Mouse (Mus musculus): ENCODE measurements around the gene Iqck.

Iqck gene

GRCm38 (mm10) chr7:118911571-118911970 lies 56.0 kb downstream of the Iqck start:
- in situ Hi-C loops (cut with MboI, MseI), result no loop called here

GRCm38 (mm10) chr7:118912049-118912490 lies 56.5 kb downstream of the Iqck start:
- in situ Hi-C loops (cut with MboI, MseI), result no loop called here

GRCm38 (mm10) chr7:118914561-118915165 lies 59.1 kb downstream of the Iqck start:
- in situ Hi-C loops (cut with MboI, MseI), result no loop called here

DNA sequence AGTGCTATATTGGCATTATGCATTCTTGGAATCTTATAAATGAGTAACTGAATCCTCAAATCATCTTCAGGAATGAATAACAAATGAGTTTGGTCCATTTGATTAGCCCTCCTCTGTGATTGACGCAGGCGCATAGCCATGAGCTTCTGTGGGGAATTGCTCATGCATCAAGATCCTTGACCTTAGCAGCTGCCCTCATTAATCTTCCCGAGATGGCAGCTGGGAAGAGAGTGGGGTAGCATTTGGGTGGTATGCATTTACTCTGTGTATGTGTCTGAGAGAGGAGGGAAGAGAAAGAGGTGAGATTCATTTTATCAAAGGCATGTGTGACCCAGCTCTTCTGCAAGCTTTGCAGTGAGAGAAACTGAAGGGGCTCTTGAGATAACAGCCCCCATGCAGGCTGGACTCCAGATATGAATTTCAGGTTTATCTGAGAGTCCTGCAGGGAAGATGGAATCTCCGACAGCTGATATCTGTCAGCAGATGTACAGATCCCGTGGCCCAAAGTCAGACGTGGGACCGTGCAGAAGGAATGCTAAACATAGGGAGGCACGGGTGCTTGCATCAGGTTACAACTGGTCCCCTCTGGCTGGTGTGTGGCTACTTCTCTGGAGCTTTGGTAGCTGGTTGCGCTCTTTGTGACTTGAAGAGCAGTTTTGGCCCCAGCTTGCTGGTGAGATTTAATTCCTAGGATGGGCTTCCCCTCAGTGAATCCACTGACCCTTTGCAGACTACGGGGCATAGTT lies 63.9 kb downstream of the Iqck start:
- in situ Hi-C loops (cut with MboI, MseI), result no loop called here

DNA sequence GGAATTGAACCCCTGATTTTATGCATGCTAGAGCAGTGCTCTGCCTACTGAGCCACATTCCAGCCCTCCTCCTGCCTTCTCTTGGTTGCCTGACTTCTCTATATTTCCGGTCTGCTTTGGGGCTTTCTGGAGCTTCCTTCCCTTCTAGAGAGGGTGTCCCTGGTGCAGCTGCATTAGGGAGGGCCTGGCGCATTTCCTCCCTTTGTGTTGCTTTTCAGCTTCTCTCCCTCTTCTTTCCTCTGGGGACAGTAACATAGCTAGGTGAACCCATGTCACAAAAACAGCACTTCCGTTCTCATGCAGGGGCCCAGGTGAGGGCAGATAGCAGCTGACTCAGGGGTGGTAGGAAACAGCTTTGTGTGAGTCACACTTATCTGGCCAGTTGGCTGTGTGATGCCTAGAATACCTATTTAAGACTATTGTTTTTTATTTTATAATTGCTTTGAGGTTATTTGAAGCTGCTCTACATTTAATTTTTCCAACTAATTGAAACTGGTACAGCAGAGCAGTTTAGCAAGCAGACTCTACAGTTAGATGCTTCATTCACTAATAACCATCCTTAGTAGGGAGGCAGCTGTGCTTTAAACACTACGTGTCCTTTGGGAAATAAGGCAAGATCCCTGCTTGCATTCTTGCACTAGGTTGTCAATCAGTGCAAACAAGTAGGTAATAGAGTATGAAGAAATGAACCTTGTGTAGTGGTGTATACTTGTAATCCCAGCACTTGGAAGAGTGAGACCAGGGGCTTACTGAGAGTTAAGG lies 67.1 kb downstream of the Iqck start:
- in situ Hi-C loops (cut with MboI, MseI), result no loop called here

DNA sequence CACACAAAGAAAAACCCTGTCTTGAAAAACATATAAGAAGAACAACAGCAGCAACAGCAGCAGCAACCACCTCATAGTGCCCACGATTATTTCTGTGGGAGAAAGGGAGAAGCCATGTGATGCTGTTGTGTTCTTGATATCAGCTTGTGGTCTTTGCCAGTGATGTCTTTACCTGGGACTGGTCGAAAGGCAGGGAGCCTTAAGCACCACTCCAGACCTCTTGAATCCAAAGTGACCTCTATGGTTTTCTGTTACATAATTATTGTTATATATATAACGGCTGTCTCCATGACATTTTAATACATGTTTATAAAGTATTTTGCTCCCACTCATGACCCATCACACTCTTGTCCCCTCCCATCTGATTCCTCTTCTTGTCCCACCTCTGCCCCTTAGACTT lies 70.0 kb downstream of the Iqck start:
- in situ Hi-C loops (cut with MboI, MseI), result no loop called here

DNA sequence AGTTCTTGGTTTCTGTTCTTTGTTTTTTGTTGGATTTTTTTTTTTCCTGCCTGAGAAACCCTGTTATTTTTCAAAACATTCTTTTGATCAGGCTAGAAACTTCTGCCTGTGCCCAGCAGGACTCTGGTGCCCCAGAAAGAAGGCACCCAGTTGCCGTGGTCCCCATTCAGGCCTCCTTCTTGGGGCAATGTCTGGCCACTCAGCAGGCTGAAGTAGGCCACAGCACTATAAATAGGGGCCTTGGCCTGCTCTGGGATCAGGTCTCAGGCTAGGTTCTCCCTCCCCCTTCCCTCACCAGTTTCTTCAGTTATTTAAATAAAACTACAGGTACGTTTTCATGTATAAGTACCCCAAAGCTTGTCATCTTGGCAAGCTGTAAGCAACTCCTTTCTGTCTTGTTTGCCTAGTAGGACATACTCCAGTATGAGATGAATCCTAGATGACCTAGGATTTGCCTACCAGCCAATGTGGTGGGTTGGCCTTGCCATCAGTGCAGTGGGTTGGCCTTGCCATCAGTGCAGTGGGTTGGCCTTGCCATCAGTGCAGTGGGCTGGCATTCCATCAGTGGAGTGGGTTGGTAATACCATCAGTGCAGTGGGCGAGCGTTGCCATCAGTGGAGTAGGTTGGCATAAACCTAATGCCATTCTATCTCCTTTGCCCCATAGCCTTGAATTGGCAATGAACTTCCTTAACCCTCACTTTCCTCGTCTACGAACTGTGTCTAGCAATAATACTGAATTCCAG lies 71.1 kb downstream of the Iqck start:
- in situ Hi-C loops (cut with MboI, MseI), result no loop called here

- in situ Hi-C loops (cut with MboI, MseI), result no loop called here
Observed at GRCm38 (mm10) chr7:118927279-118927678, 71.7 kb downstream of the Iqck start.

- in situ Hi-C loops (cut with MboI, MseI), result no loop called here
Observed at GRCm38 (mm10) chr7:118928316-118928715, 72.8 kb downstream of the Iqck start.

DNA sequence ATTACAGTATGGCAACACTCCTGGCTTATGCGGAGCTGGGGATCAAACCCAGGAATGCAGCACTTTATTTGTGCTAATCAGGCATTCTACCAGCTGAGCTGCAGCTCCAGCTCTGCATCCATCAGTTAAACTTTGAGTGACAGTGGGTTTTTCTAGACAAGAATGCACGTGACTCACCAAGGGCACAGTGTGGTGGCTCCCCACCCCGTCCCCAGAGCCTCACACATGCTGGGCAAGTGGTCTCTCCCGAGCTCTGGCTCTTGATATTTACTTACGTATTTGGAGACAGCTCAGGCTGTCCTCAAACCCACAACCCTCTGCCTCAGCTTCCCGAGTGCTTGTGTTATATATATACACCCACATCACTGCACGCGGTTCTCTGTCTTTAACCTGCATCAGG lies 73.4 kb downstream of the Iqck start:
- in situ Hi-C loops (cut with MboI, MseI), result no loop called here

DNA sequence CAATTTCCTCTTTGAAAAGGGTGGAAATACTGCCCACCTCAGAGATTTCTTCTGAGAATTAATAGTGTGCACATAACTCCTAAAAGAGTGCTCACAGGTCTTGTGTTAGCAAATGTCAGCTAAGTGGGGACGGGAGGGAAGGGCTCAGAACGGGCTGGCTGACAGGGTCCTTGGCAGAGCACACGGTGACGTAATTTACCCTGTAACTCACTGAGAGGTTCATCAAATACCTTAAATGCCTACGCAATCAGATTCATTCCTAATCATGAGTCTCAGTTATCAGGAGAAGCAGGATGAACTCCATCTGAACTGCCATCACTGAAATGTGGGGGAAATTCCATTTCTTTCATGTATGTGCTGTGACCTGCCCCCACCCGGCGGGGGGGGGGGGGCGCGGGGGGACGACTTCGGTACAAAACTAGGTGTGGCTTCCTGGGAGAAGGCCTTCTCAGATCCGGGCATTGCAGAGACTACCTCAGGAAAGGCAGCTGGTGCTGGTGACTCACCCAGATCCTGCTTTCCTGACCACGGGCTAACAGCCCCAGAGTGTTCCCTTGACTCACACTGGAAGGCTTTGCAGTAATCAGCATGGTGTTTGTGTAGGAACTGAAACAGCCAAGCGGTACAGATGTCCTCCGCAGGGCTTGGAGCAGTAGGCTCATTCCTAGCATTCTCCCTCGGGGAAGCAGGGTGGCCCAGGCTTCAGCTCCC lies 74.2 kb downstream of the Iqck start:
- in situ Hi-C loops (cut with MboI, MseI), result no loop called here

DNA sequence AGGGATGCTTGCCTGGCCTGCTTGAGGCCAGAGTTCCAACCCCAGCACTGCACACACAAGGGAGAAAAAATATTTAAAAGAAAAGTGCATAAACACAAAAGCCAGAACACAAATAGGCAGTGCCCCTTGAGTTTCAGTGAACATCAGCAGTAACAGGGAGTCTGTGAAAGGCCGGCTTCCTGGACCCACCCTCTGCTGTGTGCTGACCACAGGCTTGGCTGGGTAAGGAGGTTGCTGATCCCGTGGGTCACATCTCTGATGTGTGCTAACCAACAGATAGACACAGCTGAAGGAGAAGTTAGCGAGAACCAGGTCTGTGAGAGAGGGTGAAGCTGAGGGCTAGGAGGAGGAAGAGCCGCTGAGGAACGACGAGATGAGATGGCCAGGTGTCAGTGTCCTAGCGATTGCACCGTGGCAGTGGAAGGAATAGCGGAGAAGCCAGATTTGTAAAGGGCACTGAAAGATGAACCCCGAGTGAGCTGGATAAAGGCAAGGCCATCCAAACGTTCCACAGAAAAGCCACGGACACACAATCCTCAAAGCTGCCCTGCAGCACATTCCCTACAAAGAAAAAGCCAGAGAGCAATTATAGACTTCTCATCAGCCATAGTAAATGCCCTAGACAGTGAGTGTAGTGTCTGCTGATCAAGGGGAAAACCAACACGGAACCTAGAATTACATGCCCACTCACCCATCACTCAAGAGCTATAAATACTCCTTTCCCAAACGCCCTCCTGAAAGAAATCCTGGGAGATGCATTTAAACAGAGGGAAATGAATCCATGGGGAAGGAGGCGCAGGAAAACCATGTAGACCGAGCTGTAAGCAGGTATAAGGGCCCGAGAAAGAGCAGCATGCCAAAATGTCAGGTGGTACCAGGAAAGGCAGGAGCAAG lies 76.2 kb downstream of the Iqck start:
- in situ Hi-C loops (cut with MboI, MseI), result no loop called here

DNA sequence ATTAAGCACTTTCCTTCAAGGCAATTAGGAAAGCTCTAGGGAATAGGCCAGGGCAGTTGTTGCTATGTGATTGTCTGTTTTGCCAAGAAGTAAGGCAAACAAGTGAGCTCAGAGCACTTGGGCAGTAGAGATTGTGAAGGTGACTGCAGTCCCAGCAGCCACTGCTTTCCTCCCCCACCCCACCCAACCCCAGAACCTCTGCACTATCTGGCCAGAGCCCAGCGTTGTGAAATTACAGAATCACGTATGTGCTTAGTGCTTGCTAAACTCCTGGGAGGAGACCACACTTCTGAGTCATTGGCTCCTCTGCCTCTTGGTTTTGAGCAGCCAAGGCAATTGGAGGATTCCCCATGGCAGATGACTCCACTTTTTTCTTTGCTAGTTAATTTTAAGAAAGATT lies 79.8 kb downstream of the Iqck start:
- in situ Hi-C loops (cut with MboI, MseI), result no loop called here

DNA sequence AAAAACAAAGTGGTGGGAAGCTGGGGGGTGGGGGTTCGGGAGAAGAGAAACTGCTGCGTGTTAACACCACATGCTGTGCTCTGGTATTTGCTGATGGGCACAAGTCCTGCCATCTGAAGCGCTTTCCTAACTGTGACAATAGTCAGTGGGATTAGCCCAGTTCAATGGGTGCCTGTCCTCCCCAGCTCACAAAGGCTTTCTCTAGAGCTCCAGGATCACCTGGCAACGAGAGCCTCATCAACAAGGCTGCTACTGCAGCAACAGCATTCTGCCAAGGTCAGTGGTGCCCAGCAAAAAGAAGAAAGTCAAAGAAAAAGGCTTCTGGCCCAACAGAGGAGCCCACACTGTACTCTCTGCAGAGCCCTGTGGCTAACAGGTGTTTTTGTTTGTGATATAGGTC lies 81.3 kb downstream of the Iqck start:
- in situ Hi-C loops (cut with MboI, MseI), result no loop called here

DNA sequence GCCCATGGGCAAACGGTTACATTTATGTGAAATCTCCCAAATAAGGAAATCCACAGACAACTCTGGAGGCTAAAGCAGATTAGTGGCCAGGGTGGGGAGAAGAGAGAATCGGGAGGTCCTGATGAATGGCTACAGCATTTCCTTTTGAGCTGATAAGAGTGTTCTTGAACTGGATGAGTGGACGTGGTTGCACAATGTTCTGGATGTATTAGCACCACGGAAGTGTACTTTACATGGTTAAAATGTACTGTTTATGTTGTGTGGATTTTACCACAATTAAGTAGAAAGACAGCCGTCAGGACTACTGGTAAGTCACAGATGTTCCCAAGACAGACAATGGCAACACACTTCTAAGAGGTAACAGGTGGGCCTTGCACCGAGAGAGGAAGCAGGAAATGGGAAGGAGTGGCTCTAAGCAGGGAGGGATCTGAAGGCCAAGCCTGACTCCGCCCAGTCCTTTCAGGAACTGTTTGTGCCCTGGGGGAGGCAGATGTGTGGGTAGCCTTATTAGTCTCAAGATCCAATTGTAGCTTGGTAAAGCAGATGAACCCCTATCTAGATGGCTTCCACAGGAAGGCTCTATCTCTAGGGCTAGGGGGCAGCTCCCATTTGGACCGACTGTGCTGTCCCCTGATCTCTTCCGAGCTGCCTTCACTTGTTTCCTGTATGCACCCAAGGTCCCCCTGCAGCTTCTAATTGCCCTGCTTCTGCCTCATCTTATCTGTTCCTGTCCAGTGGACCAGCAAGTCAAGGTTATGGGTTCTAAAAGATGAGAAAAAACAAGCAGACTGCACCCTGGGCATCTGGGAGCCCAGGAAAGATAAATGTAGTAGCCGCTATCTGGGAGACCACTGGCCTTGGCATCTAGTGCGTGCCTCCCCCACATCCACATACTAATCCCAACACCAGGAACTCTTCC lies 82.2 kb downstream of the Iqck start:
- in situ Hi-C loops (cut with MboI, MseI), result no loop called here

DNA sequence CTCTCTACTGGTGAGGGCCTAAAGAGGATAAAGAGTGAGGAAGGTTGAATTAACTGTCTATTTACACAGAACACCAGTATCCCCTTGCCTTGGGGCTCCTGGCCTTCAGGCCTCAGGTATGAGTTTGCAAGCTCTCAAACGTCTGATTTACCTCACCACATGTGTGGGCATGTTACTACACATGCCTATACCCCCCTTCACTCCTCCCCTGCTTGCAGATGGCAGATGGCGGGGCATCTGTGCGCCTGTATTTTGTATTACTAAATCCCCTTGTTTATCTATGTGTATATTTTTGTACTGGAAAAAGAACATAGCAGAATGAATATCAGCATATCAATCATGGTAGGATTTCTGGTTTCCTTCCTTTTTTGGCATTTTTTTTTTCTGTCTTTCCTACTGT lies 86.7 kb downstream of the Iqck start:
- in situ Hi-C loops (cut with MboI, MseI), result no loop called here

- in situ Hi-C loops (cut with MboI, MseI), result no loop called here
Observed at GRCm38 (mm10) chr7:118943170-118943569, 87.6 kb downstream of the Iqck start.

DNA sequence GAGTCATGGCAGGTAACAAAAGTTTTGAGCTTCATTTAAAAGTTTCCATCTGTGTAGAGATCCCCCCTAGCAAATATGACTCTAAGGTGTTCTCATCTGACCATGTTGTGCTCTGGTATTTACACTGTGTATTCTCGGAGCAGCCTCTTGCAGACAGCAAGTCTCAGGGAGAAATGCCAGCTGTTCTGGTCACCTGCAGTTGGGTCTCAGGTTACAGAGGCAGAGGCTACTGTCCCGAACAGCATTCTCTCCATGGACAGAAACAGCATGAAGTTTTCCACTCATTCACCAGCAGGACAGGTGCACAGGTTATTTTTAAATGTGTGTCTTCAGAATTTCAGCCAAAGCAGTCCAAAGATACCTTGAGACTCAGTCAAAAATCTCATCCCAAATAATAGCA lies 89.3 kb downstream of the Iqck start:
- in situ Hi-C loops (cut with MboI, MseI), result no loop called here

DNA sequence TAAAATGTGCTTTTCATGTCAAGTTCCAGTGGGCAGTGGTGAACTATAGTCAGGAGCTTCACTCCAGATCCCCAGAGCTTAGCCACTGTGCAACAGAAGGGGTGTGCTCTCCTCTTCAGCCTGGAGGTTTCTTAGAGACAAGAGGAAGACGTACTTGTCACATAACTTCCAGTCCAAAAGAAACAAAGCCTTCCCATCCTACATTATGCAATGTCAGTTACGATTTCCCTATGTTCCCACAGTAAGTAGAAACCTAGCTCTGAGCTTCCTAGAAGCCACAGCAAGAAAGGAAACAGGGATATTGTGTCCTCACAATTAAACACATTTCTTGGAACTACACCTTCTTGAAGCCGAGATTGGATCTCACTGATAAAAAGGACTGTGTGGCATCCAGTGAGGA lies 91.7 kb downstream of the Iqck start:
- in situ Hi-C loops (cut with MboI, MseI), result no loop called here

Data from T-helper 2 cell (primary cell).